Mouse (Mus musculus) stomach, embryonic 14.5 days (tissue): ENCODE measurements around the gene Cacng8. TPM values are rescaled to one million over a fixed set of nuclear protein-coding genes. Genes with fewer than 3 reads are reported as not detected.

ENCODE experiments used
- ATAC-seq: fragments of 200-750 bp; cut with Nextera tagmentation; 2 replicates; pipeline ENCODE4 v1.8.0; 2017; ENCODE audit warnings: low read depth, moderate TSS enrichment; ENCODE audit not compliant: insufficient number of reproducible peaks, insufficient read depth, low FRiP score
- H3K27ac ChIP-seq: fragments of 300-500 bp; sonication (generic); 2 replicates; pipeline ENCODE4 v1.5.1; 2014; ENCODE audit warnings: mild to moderate bottlenecking, low read length, moderate library complexity, mixed read lengths
- H3K27me3 ChIP-seq: fragments of 300-500 bp; sonication (generic); 2 replicates; pipeline ENCODE4 v1.6.1; 2014; ENCODE audit warnings: low read length, control low read depth, mixed read lengths; ENCODE audit not compliant: control insufficient read depth, insufficient read depth
- H3K36me3 ChIP-seq: fragments of 300-500 bp; sonication (generic); 2 replicates; pipeline ENCODE4 v1.6.1; 2014; ENCODE audit warnings: mild to moderate bottlenecking, control low read depth, low read length, moderate library complexity, mixed read lengths; ENCODE audit not compliant: control insufficient read depth, insufficient read depth
- H3K4me1 ChIP-seq: fragments of 300-500 bp; sonication (generic); 2 replicates; pipeline ENCODE4 v1.6.1; 2014; ENCODE audit warnings: low read length, control low read depth, mixed read lengths; ENCODE audit not compliant: control insufficient read depth, insufficient read depth
- H3K4me2 ChIP-seq: fragments of 300-500 bp; sonication (generic); replicated peaks from 2 replicates; pipeline ENCODE4 v1.6.1; 2014; ENCODE audit warnings: low read depth, low read length, control low read depth
- H3K4me3 ChIP-seq: fragments of 300-500 bp; sonication (generic); 2 replicates; pipeline ENCODE4 v1.5.1; 2014; ENCODE audit warnings: low read depth, low read length, control low read depth
- H3K9ac ChIP-seq: fragments of 300-500 bp; sonication (generic); replicated peaks from 2 replicates; pipeline ENCODE4 v1.6.1; 2014; ENCODE audit warnings: low read depth, mild to moderate bottlenecking, control low read depth, low read length, moderate library complexity, mixed read lengths
- H3K9me3 ChIP-seq: fragments of 300-500 bp; sonication (generic); 2 replicates; pipeline ENCODE4 v1.6.1; 2016; ENCODE audit warnings: low read depth, low read length, control low read depth; ENCODE audit not compliant: control insufficient read depth
- WGBS: fragments of 180-500 bp; shearing (Covaris S2); extraction: QIAGEN DNeasy Blood & Tissue Kit; methylation state at CpG from one replicate; pipeline ENCODE4 v1.1.7; 2014; 5-methylcytosine and 5-hydroxymethylcytosine counted together
- polyA plus RNA-seq: library from polyadenylated mRNA; unstranded; fragments of >200 nt; fragmentation: Nextera tagmentation; extraction: Ambion mirVana; gene quantifications from 2 replicates; pipeline ENCODE4 v1.2.1, GENCODE M21; 2014

Gene Cacng8
- polyA plus RNA-seq, 1 experiment from 2014 or later: 2.8 TPM

GRCm38 (mm10) chr7:3360678-3361077 is 29.8 kb upstream of the Cacng8 start:
- H3K36me3 ChIP-seq: peaks cover 4% of the 10 kb centered on the region; the same call in 1 of the 2 replicates
- H3K4me1 ChIP-seq: no peaks in the 10 kb centered on the region
- no peak for ATAC-seq
- H3K9me3 ChIP-seq: no peaks in the 10 kb centered on the region
- WGBS: 90% methylated on average over 1 of the region's 1 CpGs
- H3K27me3 ChIP-seq: no peaks in the 10 kb centered on the region
- no peak overlapping the region for H3K4me3 ChIP-seq
- H3K9ac ChIP-seq: no peak overlapping the region
- H3K4me2 ChIP-seq: no peak overlapping the region
- no peak overlapping the region for H3K27ac ChIP-seq

- ATAC-seq: no peak
- H3K36me3 ChIP-seq: peaks cover 7% of the 10 kb centered on the region; the same call in 1 of the 2 replicates
- no peak overlapping the region for H3K9ac ChIP-seq
- no peaks in the 10 kb centered on the region for H3K27me3 ChIP-seq
- no peak overlapping the region for H3K4me3 ChIP-seq
- no peak overlapping the region for H3K27ac ChIP-seq
- no peaks in the 10 kb centered on the region for H3K9me3 ChIP-seq
- 39% methylated on average over 11 of the region's 11 CpGs for WGBS
- H3K4me1 ChIP-seq: 0 out of 2 replicates have a peak, but pooled peaks cover 6% of the 10 kb centered on the region
- H3K4me2 ChIP-seq: no peak overlapping the region
Observed at GRCm38 (mm10) chr7:3365547-3366279, 24.8 kb upstream of the Cacng8 start.

GRCm38 (mm10) chr7:3366705-3367516 is 23.6 kb upstream of the Cacng8 start:
- Histone ChIP-seq H3K36me3 (peaks cover 7% of the 10 kb centered on the region; the same call in 1 of the 2 replicates), H3K4me1 (0 out of 2 replicates have a peak, but pooled peaks cover 6% of the 10 kb centered on the region), H3K4me3 (no peak overlapping the region), H3K27ac (no peak overlapping the region), H3K4me2 (no peak overlapping the region; the same call in 1 of the 2 replicates), H3K9ac (no peak overlapping the region), H3K9me3 (no peaks in the 10 kb centered on the region), H3K27me3 (no peaks in the 10 kb centered on the region)
- ATAC-seq: no peak
- WGBS: 20% methylated on average over 42 of the region's 42 CpGs

- WGBS: 14% methylated on average over 11 of the region's 11 CpGs
- peaks cover 7% of the 10 kb centered on the region; the same call in 1 of the 2 replicates for H3K36me3 ChIP-seq
- no peak for ATAC-seq
- H3K27ac ChIP-seq: no peak overlapping the region
- no peak overlapping the region for H3K4me3 ChIP-seq
- no peak overlapping the region; the same call in 1 of the 2 replicates for H3K4me2 ChIP-seq
- no peaks in the 10 kb centered on the region for H3K9me3 ChIP-seq
- no peaks in the 10 kb centered on the region for H3K27me3 ChIP-seq
- H3K4me1 ChIP-seq: 0 out of 2 replicates have a peak, but pooled peaks cover 6% of the 10 kb centered on the region
- no peak overlapping the region for H3K9ac ChIP-seq
Observed at GRCm38 (mm10) chr7:3367569-3367968, 22.9 kb upstream of the Cacng8 start.

GRCm38 (mm10) chr7:3368311-3368710 is 22.2 kb upstream of the Cacng8 start:
- no peak overlapping the region for H3K9ac ChIP-seq
- H3K4me1 ChIP-seq: 0 out of 2 replicates have a peak, but pooled peaks cover 6% of the 10 kb centered on the region
- no peak for ATAC-seq
- no peak overlapping the region for H3K4me3 ChIP-seq
- WGBS: 38% methylated on average over 12 of the region's 12 CpGs
- H3K36me3 ChIP-seq: peaks cover 7% of the 10 kb centered on the region; the same call in 1 of the 2 replicates
- H3K27me3 ChIP-seq: no peaks in the 10 kb centered on the region
- H3K4me2 ChIP-seq: no peak overlapping the region
- no peak overlapping the region for H3K27ac ChIP-seq
- no peaks in the 10 kb centered on the region for H3K9me3 ChIP-seq

- no peaks in the 10 kb centered on the region for H3K27me3 ChIP-seq
- H3K4me2 ChIP-seq: no peak overlapping the region
- H3K9me3 ChIP-seq: no peaks in the 10 kb centered on the region
- no peak for ATAC-seq
- WGBS: 75% methylated on average over 6 of the region's 6 CpGs
- peaks cover 7% of the 10 kb centered on the region; the same call in 1 of the 2 replicates for H3K36me3 ChIP-seq
- 0 out of 2 replicates have a peak, but pooled peaks cover 6% of the 10 kb centered on the region for H3K4me1 ChIP-seq
- H3K4me3 ChIP-seq: no peak overlapping the region
- no peak overlapping the region for H3K27ac ChIP-seq
- H3K9ac ChIP-seq: no peak overlapping the region
Observed at GRCm38 (mm10) chr7:3369189-3369588, 21.3 kb upstream of the Cacng8 start.

- Histone ChIP-seq H3K4me1 (0 out of 2 replicates have a peak, but pooled peaks cover 6% of the 10 kb centered on the region), H3K4me3 (no peak overlapping the region), H3K4me2 (no peak overlapping the region), H3K27me3 (no peaks in the 10 kb centered on the region), H3K9me3 (no peaks in the 10 kb centered on the region), H3K9ac (no peak overlapping the region), H3K27ac (no peak overlapping the region), H3K36me3 (0 out of 2 replicates have a peak, but pooled peaks cover 4% of the 10 kb centered on the region)
- WGBS: 36% methylated on average over 4 of the region's 4 CpGs
- ATAC-seq: no peak
Observed at GRCm38 (mm10) chr7:3370407-3370806, 20.1 kb upstream of the Cacng8 start.

- no peaks in the 10 kb centered on the region for H3K27me3 ChIP-seq
- H3K27ac ChIP-seq: no peak overlapping the region
- no peaks in the 10 kb centered on the region for H3K4me1 ChIP-seq
- no peak overlapping the region for H3K4me2 ChIP-seq
- WGBS: 65% methylated on average over 2 of the region's 2 CpGs
- ATAC-seq: no peak
- no peak overlapping the region for H3K4me3 ChIP-seq
- no peaks in the 10 kb centered on the region for H3K9me3 ChIP-seq
- no peak overlapping the region for H3K9ac ChIP-seq
- no peaks in the 10 kb centered on the region for H3K36me3 ChIP-seq
Observed at GRCm38 (mm10) chr7:3372376-3372775, 18.1 kb upstream of the Cacng8 start.
